Mouse (Mus musculus) adrenal gland, postnatal 25 days (tissue): ENCODE results near the gene Gm8926. TPM values are rescaled to one million over a fixed set of nuclear protein-coding genes. Genes with fewer than 3 reads are reported as not detected.
"Not testable (repeated sequence)": the region's sequence is repeated elsewhere in the genome, so short reads cannot be mapped to it uniquely, and the experiment has no call there.

Source experiments
- DNase-seq: peaks from one replicate; pipeline ENCODE4 v3.0.0; 2021; ENCODE audit warnings: mixed read lengths
- long read RNA-seq: library from polyadenylated mRNA; stranded (forward); transcript quantifications from one replicate; pipeline ENCODE4 v2.0.0, GENCODE M21; 2021
- total RNA-seq: library from RNA; stranded (reverse); gene quantifications from 2 replicates; pipeline ENCODE4 v1.2.3, GENCODE M21; 2021

The Gm8926 gene
- total RNA-seq = not detected in 2 replicates
- long read RNA-seq = 0 reads

- DNase-seq = not testable (repeated sequence)
These were observed at the start of gene Gm8926 for GRCm38 (mm10) chr5:11770248-11770647. TSS of gene Gm8926 (plus strand) at chr5:11770548.

Other genes with a start within 250 kb of the Gm8926 start
- gene Gm6460, start 175.6 kb upstream of the Gm8926 start, total RNA-seq = not detected in 2 replicates
- gene Gm8922, start 88.6 kb upstream of the Gm8926 start, total RNA-seq = not detected in 2 replicates
- gene Gm6465, start 75.0 kb downstream of the Gm8926 start, total RNA-seq = not detected in 2 replicates
- not detected in 2 replicates for gene 4933402N22Rik, start 147.5 kb downstream of the Gm8926 start, total RNA-seq